Mouse (Mus musculus): Measurements from ENCODE around the gene Rmnd5b. TPM values are rescaled to one million over a fixed set of nuclear protein-coding genes. Genes with fewer than 3 reads are reported as not detected.
A peak's percentile ranks its signal among the peaks of the same experiment; 100 is the strongest.
"Not testable (repeated sequence)": the region's sequence is repeated elsewhere in the genome, so short reads cannot be mapped to it uniquely, and the experiment has no call there.

Gene Rmnd5b
- polyA plus RNA-seq, 1 experiment from 2014 or later = 40.0 TPM

DNA sequence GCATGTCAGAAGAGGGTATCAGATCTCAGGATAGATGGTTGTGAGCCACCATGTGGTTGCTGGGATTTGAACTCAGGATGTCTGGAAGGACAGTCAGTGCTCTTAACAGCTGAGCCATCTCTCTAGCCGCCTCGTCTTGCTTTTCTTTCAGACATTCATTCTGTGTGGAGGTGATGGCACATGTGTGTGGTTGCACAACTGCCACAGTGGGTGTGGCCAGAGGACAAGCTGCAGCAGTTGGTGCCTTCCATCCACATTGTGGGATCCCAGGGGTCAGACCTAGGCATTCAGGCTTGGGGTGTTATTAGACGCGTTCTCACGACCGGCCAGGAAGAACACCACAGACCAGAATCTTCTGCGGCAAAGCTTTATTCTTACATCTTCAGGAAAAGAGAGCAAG is 29.1 kb upstream of the Rmnd5b start:
- H3K4me2 ChIP-seq (ENCODE audit: low read depth, low read length); H3K9me3 ChIP-seq (replicated peaks; ENCODE audit: control insufficient read depth, low read length); H3K4me3 ChIP-seq (replicated peaks; ENCODE audit: low read length); H3K27me3 ChIP-seq (ENCODE audit: control insufficient read depth, insufficient read depth, low read length); H3K9ac ChIP-seq (ENCODE audit: low read length); H3K4me1 ChIP-seq (ENCODE audit: control insufficient read depth, insufficient read depth, low read length); ATAC-seq (ENCODE audit: insufficient read depth, low FRiP score); H3K27ac ChIP-seq (ENCODE audit: low read length); H3K36me3 ChIP-seq (ENCODE audit: control insufficient read depth, insufficient read depth, low read length): not testable (repeated sequence)
- WGBS = 90% methylated on average over 7 of the region's 7 CpGs

DNA sequence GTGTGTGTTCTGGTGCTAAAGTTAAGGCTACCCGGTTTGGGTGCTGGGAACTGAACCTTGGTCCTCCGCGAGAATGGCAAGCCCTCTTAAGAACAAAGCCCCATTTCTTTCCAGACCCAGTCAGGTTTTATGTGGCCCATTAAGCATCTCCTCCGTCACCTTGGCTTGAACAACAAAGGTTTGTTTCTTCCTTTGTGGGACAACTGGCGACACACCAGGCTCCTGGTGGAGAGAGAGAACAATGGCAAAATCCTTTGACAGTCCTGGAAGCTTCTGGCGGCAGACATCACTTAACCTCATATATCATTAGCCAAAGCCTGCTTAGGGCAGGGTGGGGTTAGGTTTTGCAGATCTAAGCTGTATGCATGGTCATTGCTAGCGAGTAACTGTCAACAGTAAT is 26.9 kb upstream of the Rmnd5b start:
- Histone ChIP-seq H3K9me3 (replicated peaks; ENCODE audit: control insufficient read depth, low read length) (no peaks in the 10 kb centered on the region), H3K27ac (ENCODE audit: low read length) (no peak overlapping the region), H3K36me3 (ENCODE audit: control insufficient read depth, insufficient read depth, low read length) (no peaks in the 10 kb centered on the region), H3K27me3 (ENCODE audit: control insufficient read depth, insufficient read depth, low read length) (no peaks in the 10 kb centered on the region), H3K4me3 (replicated peaks; ENCODE audit: low read length) (no peak overlapping the region), H3K4me1 (ENCODE audit: control insufficient read depth, insufficient read depth, low read length) (peaks cover 7% of the 10 kb centered on the region), H3K9ac (ENCODE audit: low read length) (no peak overlapping the region), H3K4me2 (ENCODE audit: low read depth, low read length) (no peak overlapping the region)
- no peak for ATAC-seq (ENCODE audit: insufficient read depth, low FRiP score)
- WGBS = 75% methylated on average over 7 of the region's 7 CpGs

DNA sequence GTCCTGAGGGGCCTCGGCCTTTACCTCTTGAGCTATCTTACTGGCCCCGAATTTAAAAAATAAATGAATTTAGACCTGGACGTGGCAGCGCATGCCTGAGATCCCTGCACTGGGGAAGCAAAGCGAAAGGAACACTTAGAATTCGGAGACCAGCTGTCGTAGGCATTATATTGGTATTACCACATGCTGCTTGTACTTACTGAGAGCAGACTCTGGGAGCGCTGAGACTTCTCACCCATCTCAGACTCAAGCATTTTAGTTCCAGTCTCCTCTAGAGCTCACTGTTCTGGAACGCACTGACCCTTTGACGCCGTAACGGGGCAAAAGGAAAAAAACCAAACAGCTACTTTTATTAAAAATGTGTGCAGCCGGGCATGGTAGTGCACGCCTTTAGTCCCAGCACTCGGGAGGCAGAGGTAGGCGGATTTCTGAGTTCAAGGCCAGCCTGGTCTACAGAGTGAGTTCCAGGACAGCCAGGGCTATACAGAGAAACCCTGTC is 26.2 kb upstream of the Rmnd5b start:
- Histone ChIP-seq H3K36me3 (ENCODE audit: control insufficient read depth, insufficient read depth, low read length) (no peaks in the 10 kb centered on the region), H3K4me2 (ENCODE audit: low read depth, low read length) (no peak overlapping the region), H3K27me3 (ENCODE audit: control insufficient read depth, insufficient read depth, low read length) (no peaks in the 10 kb centered on the region), H3K4me3 (replicated peaks; ENCODE audit: low read length) (no peak overlapping the region), H3K9ac (ENCODE audit: low read length) (no peak overlapping the region), H3K9me3 (replicated peaks; ENCODE audit: control insufficient read depth, low read length) (no peaks in the 10 kb centered on the region), H3K4me1 (ENCODE audit: control insufficient read depth, insufficient read depth, low read length) (peaks cover 7% of the 10 kb centered on the region), H3K27ac (ENCODE audit: low read length) (no peak overlapping the region)
- ATAC-seq (ENCODE audit: insufficient read depth, low FRiP score) = no peak
- WGBS = 87% methylated on average over 16 of the region's 16 CpGs

DNA sequence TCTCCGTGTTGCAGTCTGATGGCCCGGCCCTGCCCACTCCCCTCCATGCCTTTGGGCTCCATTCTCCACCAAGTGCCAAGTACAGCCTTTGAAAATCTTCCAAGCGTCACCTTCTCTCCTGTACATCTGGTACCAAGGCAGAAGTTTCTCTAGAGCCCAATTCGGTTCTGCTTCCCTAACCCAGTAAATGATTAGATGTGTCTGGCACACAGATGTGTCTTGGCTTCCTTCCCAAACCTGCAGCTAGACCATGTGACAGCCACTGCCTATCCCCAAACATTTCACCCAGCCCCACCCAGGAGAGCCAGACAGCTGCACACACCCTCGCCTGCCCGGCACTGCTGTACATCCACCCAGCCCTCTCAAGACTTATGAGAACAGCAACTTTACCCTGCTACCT is 23.0 kb upstream of the Rmnd5b start:
- Histone ChIP-seq H3K27ac (ENCODE audit: low read length) (peak overlapping the region; percentile 27; the same call in 1 of the 2 replicates), H3K9me3 (replicated peaks; ENCODE audit: control insufficient read depth, low read length) (no peaks in the 10 kb centered on the region), H3K4me1 (ENCODE audit: control insufficient read depth, insufficient read depth, low read length) (peaks cover 7% of the 10 kb centered on the region), H3K36me3 (ENCODE audit: control insufficient read depth, insufficient read depth, low read length) (no peaks in the 10 kb centered on the region), H3K4me3 (replicated peaks; ENCODE audit: low read length) (no peak overlapping the region), H3K9ac (ENCODE audit: low read length) (peak overlapping the region; percentile 16; the same call in 1 of the 2 replicates), H3K27me3 (ENCODE audit: control insufficient read depth, insufficient read depth, low read length) (no peaks in the 10 kb centered on the region), H3K4me2 (ENCODE audit: low read depth, low read length) (no peak overlapping the region)
- ATAC-seq (ENCODE audit: insufficient read depth, low FRiP score) = peak; percentile 84
- 49% methylated on average over 6 of the region's 6 CpGs for WGBS

DNA sequence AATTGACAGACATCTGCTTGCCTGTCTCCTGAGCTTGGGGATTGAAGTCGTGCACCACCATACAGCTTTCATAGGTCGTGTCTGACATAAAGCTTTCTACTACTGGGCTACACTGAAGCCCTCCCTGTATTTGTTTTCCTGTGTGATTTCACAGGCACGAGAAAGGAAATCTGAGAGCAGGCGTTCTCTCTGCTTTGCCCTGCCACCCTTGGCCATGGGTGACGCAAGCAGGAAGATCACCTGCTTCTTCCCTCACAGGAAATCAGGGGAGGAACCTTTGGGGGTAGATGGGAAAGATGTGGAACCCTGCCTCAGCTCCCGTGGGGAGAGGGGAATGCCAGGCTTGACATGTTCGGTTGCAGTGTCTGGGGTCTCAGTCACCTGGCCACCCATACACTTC is 22.6 kb upstream of the Rmnd5b start:
- H3K36me3 ChIP-seq (ENCODE audit: control insufficient read depth, insufficient read depth, low read length) = no peaks in the 10 kb centered on the region
- WGBS = 47% methylated on average over 7 of the region's 7 CpGs
- no peaks in the 10 kb centered on the region for H3K27me3 ChIP-seq (ENCODE audit: control insufficient read depth, insufficient read depth, low read length)
- H3K4me3 ChIP-seq (replicated peaks; ENCODE audit: low read length) = no peak overlapping the region
- peak overlapping the region; percentile 16; the same call in 1 of the 2 replicates for H3K9ac ChIP-seq (ENCODE audit: low read length)
- H3K4me1 ChIP-seq (ENCODE audit: control insufficient read depth, insufficient read depth, low read length) = peaks cover 7% of the 10 kb centered on the region
- no peaks in the 10 kb centered on the region for H3K9me3 ChIP-seq (replicated peaks; ENCODE audit: control insufficient read depth, low read length)
- no peak overlapping the region for H3K4me2 ChIP-seq (ENCODE audit: low read depth, low read length)
- ATAC-seq (ENCODE audit: insufficient read depth, low FRiP score) = no peak
- peak overlapping the region; percentile 27; the same call in 1 of the 2 replicates for H3K27ac ChIP-seq (ENCODE audit: low read length)

DNA sequence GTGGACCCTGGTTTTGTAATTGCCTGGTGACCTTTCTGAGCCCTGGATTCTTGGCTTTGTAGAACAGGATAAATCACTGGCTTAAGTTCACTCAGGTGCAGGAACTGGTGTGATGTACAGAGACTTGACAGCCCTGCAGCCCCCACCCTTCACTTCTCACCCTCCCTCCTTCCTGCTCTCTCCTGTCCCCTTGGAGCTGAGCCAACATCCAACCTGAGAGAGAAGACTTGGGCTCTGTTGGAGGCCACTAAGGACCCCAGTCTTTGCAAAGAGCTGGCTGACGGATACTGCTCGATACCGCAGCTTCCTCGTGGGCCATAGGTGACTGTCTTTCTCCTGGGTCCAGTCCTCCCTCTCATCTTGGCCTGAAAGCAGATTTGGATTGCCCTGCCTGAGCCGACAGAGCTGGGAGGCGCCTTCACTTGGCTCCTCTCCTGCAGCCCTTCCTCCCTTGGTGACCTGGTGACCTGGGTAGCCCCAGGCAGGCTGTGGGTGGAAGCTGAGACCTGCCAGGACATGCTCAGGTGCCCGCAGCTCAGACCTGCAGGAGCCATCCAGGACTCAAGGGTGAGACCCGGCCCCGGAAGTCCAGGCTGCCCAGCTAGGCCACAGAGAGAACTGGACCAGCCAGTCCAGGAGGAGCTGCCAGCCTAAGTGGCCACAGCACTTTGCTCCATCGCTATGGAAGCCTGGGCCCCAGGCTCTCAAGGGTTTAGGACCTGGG is 21.3 kb upstream of the Rmnd5b start:
- H3K4me1 ChIP-seq (ENCODE audit: control insufficient read depth, insufficient read depth, low read length) = peaks cover 7% of the 10 kb centered on the region
- no peak overlapping the region for H3K4me3 ChIP-seq (replicated peaks; ENCODE audit: low read length)
- no peaks in the 10 kb centered on the region for H3K27me3 ChIP-seq (ENCODE audit: control insufficient read depth, insufficient read depth, low read length)
- peak overlapping the region; percentile 49; the same call in 1 of the 2 replicates for H3K27ac ChIP-seq (ENCODE audit: low read length)
- no peak overlapping the region for H3K4me2 ChIP-seq (ENCODE audit: low read depth, low read length)
- no peak overlapping the region for H3K9ac ChIP-seq (ENCODE audit: low read length)
- peak; percentile 12; the same call in 1 of the 2 replicates for ATAC-seq (ENCODE audit: insufficient read depth, low FRiP score)
- WGBS = 71% methylated on average over 10 of the region's 10 CpGs
- no peaks in the 10 kb centered on the region for H3K9me3 ChIP-seq (replicated peaks; ENCODE audit: control insufficient read depth, low read length)
- H3K36me3 ChIP-seq (ENCODE audit: control insufficient read depth, insufficient read depth, low read length) = no peaks in the 10 kb centered on the region

DNA sequence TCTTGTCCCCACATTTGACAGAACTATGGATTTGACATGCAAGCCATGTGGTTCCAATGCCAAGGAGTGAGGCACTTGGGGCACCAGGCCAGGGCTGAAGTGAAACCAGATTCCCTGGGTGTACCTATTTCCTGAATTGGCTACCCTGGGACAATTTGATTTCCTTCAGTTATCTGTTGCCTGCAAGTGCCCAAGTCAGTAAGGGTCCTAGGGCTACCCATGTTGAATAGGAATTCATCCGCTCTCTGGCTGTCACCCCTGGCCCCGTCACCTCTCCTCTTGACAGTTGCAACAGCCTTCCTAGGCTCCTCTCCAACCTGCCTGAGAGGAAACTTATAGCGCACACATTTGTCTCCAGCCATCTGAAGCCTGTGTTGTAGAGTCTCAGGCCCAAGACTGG is 19.2 kb upstream of the Rmnd5b start:
- no peak overlapping the region for H3K27ac ChIP-seq (ENCODE audit: low read length)

DNA sequence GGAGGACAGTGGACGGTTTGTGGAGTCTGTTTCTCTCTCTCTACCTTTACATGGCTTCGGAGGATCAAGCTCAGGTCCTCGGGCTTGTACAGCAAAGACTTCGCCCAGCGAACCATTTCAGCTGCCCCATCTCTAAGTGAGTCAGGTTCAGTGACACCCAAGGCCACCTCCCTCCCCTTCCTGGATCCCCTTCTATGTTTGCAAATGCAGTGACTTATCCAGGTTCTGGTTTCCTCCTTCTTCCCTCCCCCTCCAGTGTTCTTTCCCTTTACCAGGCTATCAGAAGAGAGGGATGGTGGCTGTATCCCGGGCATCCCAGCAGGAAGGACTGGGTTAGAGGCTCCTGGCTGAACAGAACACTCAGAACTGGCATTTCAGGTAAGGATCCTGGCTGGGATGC is 18.0 kb upstream of the Rmnd5b start:
- peaks cover 11% of the 10 kb centered on the region for H3K4me1 ChIP-seq (ENCODE audit: control insufficient read depth, insufficient read depth, low read length)
- WGBS = 80% methylated on average over 6 of the region's 6 CpGs
- H3K4me3 ChIP-seq (replicated peaks; ENCODE audit: low read length) = no peak overlapping the region
- ATAC-seq (ENCODE audit: insufficient read depth, low FRiP score) = no peak
- H3K27ac ChIP-seq (ENCODE audit: low read length) = no peak overlapping the region; the same call in 1 of the 2 replicates
- H3K9ac ChIP-seq (ENCODE audit: low read length) = no peak overlapping the region
- no peak overlapping the region for H3K4me2 ChIP-seq (ENCODE audit: low read depth, low read length)
- no peaks in the 10 kb centered on the region for H3K27me3 ChIP-seq (ENCODE audit: control insufficient read depth, insufficient read depth, low read length)
- H3K36me3 ChIP-seq (ENCODE audit: control insufficient read depth, insufficient read depth, low read length) = no peaks in the 10 kb centered on the region
- no peaks in the 10 kb centered on the region for H3K9me3 ChIP-seq (replicated peaks; ENCODE audit: control insufficient read depth, low read length)

More for the DNA sequence above, 19.2 kb upstream of the Rmnd5b start:
- WGBS = 93% methylated on average over 3 of the region's 3 CpGs
- Histone ChIP-seq H3K36me3 (ENCODE audit: control insufficient read depth, insufficient read depth, low read length) (no peaks in the 10 kb centered on the region), H3K4me3 (replicated peaks; ENCODE audit: low read length) (no peak overlapping the region), H3K9me3 (replicated peaks; ENCODE audit: control insufficient read depth, low read length) (no peaks in the 10 kb centered on the region), H3K27me3 (ENCODE audit: control insufficient read depth, insufficient read depth, low read length) (no peaks in the 10 kb centered on the region), H3K9ac (ENCODE audit: low read length) (no peak overlapping the region), H3K4me1 (ENCODE audit: control insufficient read depth, insufficient read depth, low read length) (peaks cover 7% of the 10 kb centered on the region), H3K4me2 (ENCODE audit: low read depth, low read length) (no peak overlapping the region)
- no peak for ATAC-seq (ENCODE audit: insufficient read depth, low FRiP score)

DNA sequence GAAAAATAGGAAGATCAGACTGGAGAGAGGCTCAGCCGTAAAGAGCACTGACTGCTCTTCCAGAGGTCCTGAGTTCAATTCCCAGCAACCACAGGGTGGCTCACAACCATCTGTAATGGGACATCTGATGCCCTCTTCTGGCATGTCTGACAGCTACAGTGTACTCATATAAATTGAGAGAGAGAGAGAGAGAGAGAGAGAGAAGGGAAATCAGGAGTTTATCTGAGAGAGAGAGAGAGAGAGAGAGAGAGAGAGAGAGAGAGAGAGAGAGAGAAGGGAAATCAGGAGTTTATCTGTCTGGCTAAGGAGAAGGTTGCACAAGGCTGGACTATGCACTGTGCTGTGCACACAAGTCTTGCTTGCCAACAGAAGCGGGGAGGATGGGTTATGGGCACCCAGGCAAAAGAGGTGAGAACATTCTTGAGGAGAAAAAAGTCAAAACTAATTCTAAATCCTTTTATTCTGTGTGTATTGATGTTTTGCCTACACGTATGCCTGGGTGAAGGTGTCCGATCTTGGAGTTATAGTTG is 17.3 kb upstream of the Rmnd5b start:
- Histone ChIP-seq H3K9me3 (replicated peaks; ENCODE audit: control insufficient read depth, low read length) (no peaks in the 10 kb centered on the region), H3K36me3 (ENCODE audit: control insufficient read depth, insufficient read depth, low read length) (no peaks in the 10 kb centered on the region), H3K4me3 (replicated peaks; ENCODE audit: low read length) (no peak overlapping the region), H3K4me1 (ENCODE audit: control insufficient read depth, insufficient read depth, low read length) (peaks cover 13% of the 10 kb centered on the region), H3K9ac (ENCODE audit: low read length) (no peak overlapping the region), H3K4me2 (ENCODE audit: low read depth, low read length) (no peak overlapping the region), H3K27me3 (ENCODE audit: control insufficient read depth, insufficient read depth, low read length) (no peaks in the 10 kb centered on the region), H3K27ac (ENCODE audit: low read length) (no peak overlapping the region)
- 89% methylated on average over 4 of the region's 4 CpGs for WGBS
- ATAC-seq (ENCODE audit: insufficient read depth, low FRiP score) = no peak
